Mouse (Mus musculus) kidney, postnatal 0 days (tissue): ENCODE data around the gene Eif2d. TPM values are rescaled to one million over a fixed set of nuclear protein-coding genes. Genes with fewer than 3 reads are reported as not detected.

Source experiments
- ATAC-seq: fragments of 200-750 bp; cut with Nextera tagmentation; replicated peaks from 2 replicates; pipeline ENCODE4 v1.8.0; 2017; ENCODE audit warnings: low read depth, moderate number of reproducible peaks, moderate TSS enrichment, moderate library complexity; ENCODE audit not compliant: low FRiP score
- DNase-seq: peaks from one replicate; pipeline ENCODE4 v3.0.0-alpha.2; 2016; ENCODE audit warnings: low spot score
- H3K27ac ChIP-seq: fragments of 300-500 bp; sonication (generic); 2 replicates; pipeline ENCODE4 v1.5.1; 2014; ENCODE audit warnings: mild to moderate bottlenecking
- H3K27me3 ChIP-seq: fragments of 300-500 bp; sonication (generic); 2 replicates; pipeline ENCODE4 v1.6.1; 2014; ENCODE audit warnings: low read length, mixed read lengths; ENCODE audit not compliant: insufficient read depth
- H3K36me3 ChIP-seq: fragments of 300-500 bp; sonication (generic); 2 replicates; pipeline ENCODE4 v1.6.1; 2014; ENCODE audit warnings: low read length, mixed read lengths; ENCODE audit not compliant: insufficient read depth
- H3K4me1 ChIP-seq: fragments of 300-500 bp; sonication (generic); replicated peaks from 2 replicates; pipeline ENCODE4 v1.6.1; 2014; ENCODE audit warnings: antibody characterized with exemption, low read length, mixed read lengths; ENCODE audit not compliant: insufficient read depth
- H3K4me2 ChIP-seq: fragments of 300-500 bp; sonication (generic); 2 replicates; pipeline ENCODE4 v1.6.1; 2014; ENCODE audit warnings: mild to moderate bottlenecking, low read length, moderate library complexity, mixed read lengths
- H3K4me3 ChIP-seq: fragments of 300-500 bp; sonication (generic); replicated peaks from 2 replicates; pipeline ENCODE4 v1.5.1; 2014; ENCODE audit warnings: low read depth, low read length
- H3K9ac ChIP-seq: fragments of 300-500 bp; sonication (generic); 2 replicates; pipeline ENCODE4 v1.6.1; 2014; ENCODE audit warnings: low read depth, low read length
- H3K9me3 ChIP-seq: fragments of 300-500 bp; sonication (generic); replicated peaks from 2 replicates; pipeline ENCODE4 v1.6.1; 2016; ENCODE audit warnings: low read length, inconsistent platforms, mixed read lengths
- CTCF ChIP-seq: IDR thresholded peaks from 2 replicates; pipeline ENCODE4 v1.5.1; 2016; ENCODE audit warnings: antibody characterized with exemption, low read depth, mild to moderate bottlenecking, moderate library complexity
- WGBS: fragments of 180-500 bp; shearing (Covaris S2); extraction: QIAGEN DNeasy Blood & Tissue Kit; methylation state at CpG from one replicate; pipeline ENCODE4 v1.1.7; 2014; 5-methylcytosine and 5-hydroxymethylcytosine counted together
- polyA plus RNA-seq: library from polyadenylated mRNA; unstranded; fragments of >200 nt; fragmentation: Nextera tagmentation; extraction: Ambion mirVana; gene quantifications from 2 replicates; pipeline ENCODE4 v1.2.1, GENCODE M21; 2015

Gene Eif2d
- polyA plus RNA-seq, 1 experiment from 2014 or later: 49.1 TPM

- no peaks in the 10 kb centered on the region for H3K27me3 ChIP-seq
- no peak overlapping the region for H3K4me2 ChIP-seq
- WGBS: 64% methylated on average over 18 of the region's 18 CpGs
- H3K27ac ChIP-seq: 0 out of 2 replicates have a peak overlapping the region, but pooled peaks have one; percentile 1
- H3K4me3 ChIP-seq: no peak overlapping the region
- no peak for TF ChIP-seq CTCF
- ATAC-seq (no peak), DNase-seq (no peak)
- H3K9me3 ChIP-seq: no peaks in the 10 kb centered on the region
- no peaks in the 10 kb centered on the region; the same call in 1 of the 2 replicates for H3K4me1 ChIP-seq
- no peak overlapping the region for H3K9ac ChIP-seq
- H3K36me3 ChIP-seq: no peaks in the 10 kb centered on the region
Observed at GRCm38 (mm10) chr1:131199118-131199821, 46.3 kb downstream of the Eif2d start.

- Histone ChIP-seq H3K27me3 (no peaks in the 10 kb centered on the region), H3K4me3 (no peak overlapping the region), H3K9me3 (no peaks in the 10 kb centered on the region), H3K9ac (no peak overlapping the region), H3K36me3 (no peaks in the 10 kb centered on the region), H3K4me1 (no peaks in the 10 kb centered on the region; the same call in 1 of the 2 replicates), H3K27ac (no peak overlapping the region), H3K4me2 (no peak overlapping the region)
- no peak for TF ChIP-seq CTCF
- no peak for DNase-seq
- 56% methylated on average over 12 of the region's 12 CpGs for WGBS
- no peak for ATAC-seq
Observed at GRCm38 (mm10) chr1:131199976-131200375, 47.0 kb downstream of the Eif2d start.

GRCm38 (mm10) chr1:131200588-131200987 is 47.6 kb downstream of the Eif2d start:
- WGBS: 65% methylated on average over 10 of the region's 10 CpGs
- ATAC-seq: no peak

GRCm38 (mm10) chr1:131201391-131201790 is 48.4 kb downstream of the Eif2d start:
- no peaks in the 10 kb centered on the region; the same call in 1 of the 2 replicates for H3K4me1 ChIP-seq
- H3K9me3 ChIP-seq: no peaks in the 10 kb centered on the region
- no peaks in the 10 kb centered on the region for H3K36me3 ChIP-seq
- no peak overlapping the region for H3K27ac ChIP-seq
- WGBS: 81% methylated on average over 4 of the region's 4 CpGs
- DNase-seq: no peak
- H3K27me3 ChIP-seq: no peaks in the 10 kb centered on the region
- no peak overlapping the region for H3K4me3 ChIP-seq
- ATAC-seq: no peak
- H3K4me2 ChIP-seq: no peak overlapping the region
- H3K9ac ChIP-seq: no peak overlapping the region
- TF ChIP-seq CTCF: no peak

More at GRCm38 (mm10) chr1:131200588-131200987, 47.6 kb downstream of the Eif2d start:
- TF ChIP-seq CTCF: no peak
- Histone ChIP-seq H3K4me3 (no peak overlapping the region), H3K27ac (no peak overlapping the region), H3K36me3 (no peaks in the 10 kb centered on the region), H3K4me1 (no peaks in the 10 kb centered on the region; the same call in 1 of the 2 replicates), H3K9ac (no peak overlapping the region), H3K9me3 (no peaks in the 10 kb centered on the region), H3K4me2 (no peak overlapping the region), H3K27me3 (no peaks in the 10 kb centered on the region)
- no peak for DNase-seq

- TF ChIP-seq CTCF: no peak
- no peak overlapping the region for H3K9ac ChIP-seq
Observed at GRCm38 (mm10) chr1:131204461-131204860, 51.5 kb downstream of the Eif2d start.

GRCm38 (mm10) chr1:131206342-131206741 is 53.4 kb downstream of the Eif2d start:
- no peak overlapping the region for H3K4me3 ChIP-seq
- ATAC-seq (no peak), DNase-seq (no peak)
- H3K9me3 ChIP-seq: no peaks in the 10 kb centered on the region
- no peak overlapping the region for H3K9ac ChIP-seq
- no peaks in the 10 kb centered on the region for H3K27me3 ChIP-seq
- 81% methylated on average over 5 of the region's 5 CpGs for WGBS
- TF ChIP-seq CTCF: no peak
- no peaks in the 10 kb centered on the region for H3K4me1 ChIP-seq
- no peak overlapping the region for H3K4me2 ChIP-seq
- no peaks in the 10 kb centered on the region for H3K36me3 ChIP-seq
- no peak overlapping the region for H3K27ac ChIP-seq

More at GRCm38 (mm10) chr1:131204461-131204860, 51.5 kb downstream of the Eif2d start:
- DNase-seq (no peak), ATAC-seq (no peak)
- Histone ChIP-seq H3K27ac (no peak overlapping the region), H3K4me3 (no peak overlapping the region), H3K4me1 (no peaks in the 10 kb centered on the region; the same call in 1 of the 2 replicates), H3K36me3 (no peaks in the 10 kb centered on the region), H3K27me3 (no peaks in the 10 kb centered on the region), H3K9me3 (no peaks in the 10 kb centered on the region), H3K4me2 (no peak overlapping the region)
- 67% methylated on average over 8 of the region's 8 CpGs for WGBS
